Mouse (Mus musculus): ENCODE measurements around the gene Syngr4.
A peak's percentile ranks its signal among the peaks of the same experiment; 100 is the strongest.
"Not testable (repeated sequence)": the region's sequence is repeated elsewhere in the genome, so short reads cannot be mapped to it uniquely, and the experiment has no call there.

Syngr4 gene

DNA sequence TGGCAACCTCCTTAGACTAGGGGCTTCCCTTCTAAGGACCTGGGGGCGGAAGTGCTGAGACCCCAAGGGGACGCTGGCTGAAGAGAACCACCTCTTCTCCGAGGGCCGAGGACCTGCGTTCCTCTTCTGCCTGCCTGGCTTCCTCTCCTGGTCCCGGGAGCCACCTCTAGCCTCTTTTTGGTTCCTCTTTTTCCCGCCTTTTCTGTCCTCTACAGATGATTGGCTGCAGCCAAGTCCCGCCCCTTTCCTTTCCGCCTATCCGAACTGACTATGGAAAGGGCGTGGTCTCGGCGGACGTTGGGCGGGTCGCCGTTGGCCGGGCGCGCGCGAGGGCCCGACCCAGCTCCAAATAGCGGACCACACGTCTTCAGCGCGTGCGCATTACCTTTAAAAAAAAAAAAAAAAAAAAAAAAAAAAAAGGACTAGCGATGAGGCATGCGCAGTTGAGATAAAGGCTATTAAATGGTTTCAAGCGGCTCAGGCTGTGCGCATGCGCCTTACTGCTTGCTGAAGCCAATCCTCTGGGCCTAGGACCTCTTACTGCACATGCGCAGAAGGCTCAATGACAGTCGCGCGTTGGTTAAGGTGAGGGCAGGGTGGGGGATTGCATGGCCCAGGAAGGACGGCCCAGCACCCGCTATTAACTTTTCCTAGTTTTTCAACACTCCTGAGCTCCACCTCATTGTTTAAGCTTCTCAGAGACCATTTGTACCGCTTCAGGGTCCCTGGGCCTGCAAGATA lies at the start of gene Syngr4, which contains the start of gene Tmem143:
Gene Syngr4, minus strand, starts transcription at position 198 of the 741 bp plus-strand sequence.
Gene Tmem143, plus strand, starts transcription at position 425 of the 741 bp plus-strand sequence.
- peak; percentile 98 for DNase-seq (ENCODE audit: low spot score)

DNA sequence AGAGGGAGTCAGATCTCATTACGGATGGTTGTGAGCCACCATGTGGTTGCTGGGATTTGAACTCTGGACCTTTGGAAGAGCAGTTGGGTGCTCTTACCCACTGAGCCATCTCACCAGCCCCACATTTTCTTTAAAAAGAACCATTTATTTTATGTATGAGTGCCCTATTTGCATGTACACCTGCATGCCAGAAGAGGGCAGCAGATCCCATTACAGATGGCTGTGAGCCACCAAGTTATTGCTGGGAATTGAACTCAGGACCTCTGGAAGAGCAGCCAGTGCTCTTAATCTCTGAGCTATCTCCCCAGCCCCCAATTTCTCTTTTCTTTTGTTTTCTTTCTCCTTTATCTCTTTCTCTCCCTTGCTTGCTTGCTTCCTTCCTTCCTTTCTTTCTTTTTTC lies 46.8 kb upstream of the Syngr4 start:
- DNase-seq (ENCODE audit: low spot score): not testable (repeated sequence)

GRCm38 (mm10) chr7:45941986-45942385 lies 45.5 kb upstream of the Syngr4 start:
- no peak for DNase-seq (ENCODE audit: low spot score)

GRCm38 (mm10) chr7:45939836-45940235 lies 43.3 kb upstream of the Syngr4 start:
- DNase-seq (ENCODE audit: low spot score): no peak

- peak; percentile 81 for DNase-seq (ENCODE audit: low spot score)
Observed at GRCm38 (mm10) chr7:45935114-45935513, 38.6 kb upstream of the Syngr4 start.

GRCm38 (mm10) chr7:45933766-45934165 lies 37.3 kb upstream of the Syngr4 start:
- DNase-seq (ENCODE audit: low spot score): not testable (repeated sequence)

- no peak for DNase-seq (ENCODE audit: low spot score)
Observed at GRCm38 (mm10) chr7:45929688-45930087, 33.2 kb upstream of the Syngr4 start.

GRCm38 (mm10) chr7:45928626-45929295 lies 32.2 kb upstream of the Syngr4 start:
- DNase-seq (ENCODE audit: low spot score): no peak

DNA sequence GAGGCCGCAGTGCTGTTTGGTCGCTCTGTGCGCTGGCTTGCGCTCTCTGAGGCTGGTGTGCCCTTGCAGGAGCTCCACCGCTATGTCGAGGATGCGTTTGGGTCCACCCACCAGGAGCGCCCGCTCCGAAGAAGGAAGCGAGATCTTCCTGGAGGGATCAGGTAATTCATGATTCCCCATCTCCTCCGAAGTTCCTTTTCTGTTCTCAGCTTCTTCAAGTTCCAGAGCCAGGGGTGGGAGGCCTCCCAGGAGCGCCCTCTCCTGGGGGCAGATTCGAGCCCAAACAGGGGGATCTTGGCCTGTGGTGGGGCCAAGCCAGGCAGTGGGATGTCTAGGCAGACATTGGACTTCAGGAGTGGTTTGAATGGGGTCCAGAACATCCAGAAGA lies 27.9 kb upstream of the Syngr4 start:
- no peak for DNase-seq (ENCODE audit: low spot score)

- DNase-seq (ENCODE audit: low spot score): no peak
Observed at GRCm38 (mm10) chr7:45923762-45924428, 27.4 kb upstream of the Syngr4 start, which contains the start of gene Ccdc114. Gene Ccdc114, plus strand, starts transcription at chr7:45924072.

- DNase-seq (ENCODE audit: low spot score): no peak
Observed at GRCm38 (mm10) chr7:45922928-45923761, 26.6 kb upstream of the Syngr4 start.

DNA sequence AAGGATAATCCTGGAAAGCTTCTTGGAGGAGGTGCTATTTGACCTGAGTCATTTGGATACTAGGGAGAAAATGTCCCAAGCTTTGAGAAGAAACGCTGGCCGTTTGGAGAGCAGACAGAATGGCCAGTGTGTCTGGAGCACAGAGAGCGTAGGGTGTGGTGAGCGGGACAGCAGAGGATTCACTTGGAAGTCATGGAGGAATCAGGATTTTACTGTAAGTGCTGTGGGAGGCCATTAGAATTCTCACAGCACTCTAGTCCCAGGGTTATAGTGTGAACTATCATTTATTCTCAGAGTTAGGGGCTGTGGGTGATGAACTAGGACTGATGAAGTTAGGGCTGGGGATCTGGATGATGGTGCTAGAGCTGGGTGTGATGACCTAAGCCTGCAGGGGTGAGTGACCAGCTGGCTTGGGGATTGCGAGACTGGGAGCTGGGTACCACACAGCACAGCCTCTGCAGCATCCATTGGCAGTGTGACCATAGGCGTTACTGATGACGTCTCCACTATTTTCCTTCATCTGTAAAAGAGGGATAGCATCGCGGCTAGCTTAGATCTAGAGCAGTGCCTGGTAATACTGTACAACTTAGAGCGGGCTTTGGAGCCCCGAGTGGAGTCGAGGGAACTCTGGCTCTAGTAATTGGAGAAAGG lies 25.6 kb upstream of the Syngr4 start:
- DNase-seq (ENCODE audit: low spot score): no peak

- no peak for DNase-seq (ENCODE audit: low spot score)
Observed at GRCm38 (mm10) chr7:45921242-45921621, 24.7 kb upstream of the Syngr4 start, which contains the start of gene Emp3. Gene Emp3, minus strand, starts transcription at chr7:45921404.

GRCm38 (mm10) chr7:45920583-45921241 lies 24.2 kb upstream of the Syngr4 start:
- DNase-seq (ENCODE audit: low spot score): peak; percentile 69

- DNase-seq (ENCODE audit: low spot score): no peak
Observed at GRCm38 (mm10) chr7:45919761-45920160, 23.2 kb upstream of the Syngr4 start.

DNA sequence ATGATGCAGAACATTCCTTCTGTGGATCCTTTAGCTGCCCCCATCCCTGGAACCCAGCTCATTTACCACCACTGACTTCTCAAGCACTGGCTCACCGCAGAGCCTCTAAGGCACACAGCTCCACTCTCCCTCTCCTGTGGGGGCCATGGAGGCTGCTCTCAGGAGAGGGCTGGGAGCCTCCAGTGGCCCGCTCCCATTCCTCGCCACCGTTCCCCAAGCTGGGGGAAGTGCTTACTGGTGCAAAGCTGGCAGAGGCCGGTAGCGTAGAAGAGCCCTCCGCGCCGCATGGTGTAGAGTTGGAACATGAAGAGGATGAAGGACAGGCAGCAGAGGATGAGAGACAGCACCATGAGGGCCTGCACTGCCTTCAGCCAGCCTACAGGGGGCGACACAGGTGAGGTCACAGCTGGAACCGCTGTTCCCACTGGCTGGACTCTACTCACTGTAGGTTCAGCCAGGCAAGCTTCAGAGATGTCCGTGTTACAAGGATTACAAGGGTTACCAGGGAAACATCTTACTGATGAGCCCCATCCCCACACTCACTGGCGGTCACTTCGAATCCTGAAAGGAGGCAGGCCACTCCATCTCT lies 22.7 kb upstream of the Syngr4 start:
- no peak for DNase-seq (ENCODE audit: low spot score)

DNA sequence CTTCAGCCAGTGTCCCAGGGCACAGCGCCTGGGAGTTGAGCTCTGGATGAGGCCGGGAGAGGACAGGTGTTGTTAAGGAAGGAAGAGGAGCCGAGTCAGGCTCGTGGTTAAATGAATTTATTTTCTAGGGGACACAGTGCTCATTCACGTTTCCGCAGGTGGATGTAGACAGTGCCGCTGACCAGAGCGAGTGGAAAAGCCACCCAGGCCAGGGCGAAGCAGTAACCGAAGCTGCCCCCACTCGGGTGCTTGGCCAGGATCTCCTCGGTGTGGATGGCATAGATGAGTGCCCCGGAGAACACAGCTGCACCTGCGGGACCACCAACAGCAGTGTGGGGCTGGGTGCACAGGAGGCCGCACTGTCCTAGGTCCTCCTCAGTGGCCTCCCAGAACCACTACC lies 21.4 kb upstream of the Syngr4 start:
- no peak for DNase-seq (ENCODE audit: low spot score)

GRCm38 (mm10) chr7:45917004-45917704 lies 20.6 kb upstream of the Syngr4 start:
- DNase-seq (ENCODE audit: low spot score): peak; percentile 13
